Mouse (Mus musculus) layer of hippocampus, adult 11-12 months (tissue): ENCODE measurements around the gene Il20ra.
"Not testable (repeated sequence)": the region's sequence is repeated elsewhere in the genome, so short reads cannot be mapped to it uniquely, and the experiment has no call there.

Experiments
- DNase-seq: peaks from one replicate; pipeline ENCODE4 v3.0.0; 2022; ENCODE audit warnings: low spot score

The Il20ra gene

DNA sequence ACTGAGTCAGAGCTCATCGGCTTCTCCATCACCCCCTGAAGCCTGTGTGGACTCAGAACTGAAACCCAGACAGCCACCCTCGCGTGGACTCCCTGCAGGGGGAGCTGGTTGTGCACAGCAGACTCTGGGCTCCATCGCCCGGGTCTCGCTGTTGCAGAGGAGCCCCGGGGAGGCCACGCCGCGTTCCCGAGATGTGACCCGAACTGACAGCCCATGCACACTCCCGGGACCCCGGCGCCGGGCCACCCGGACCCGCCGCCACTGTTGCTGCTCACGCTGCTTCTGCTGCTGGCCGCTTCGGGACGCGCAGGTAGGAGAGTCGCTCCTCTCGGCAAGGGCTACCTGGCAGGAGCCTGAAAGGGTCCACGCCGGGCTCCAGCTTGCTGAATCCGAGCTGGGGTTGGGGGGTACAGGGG is at the start of gene Il20ra:
Gene Il20ra, plus strand, starts transcription at position 150 of the 416 bp plus-strand sequence.
- peak; percentile 32 for DNase-seq

DNA sequence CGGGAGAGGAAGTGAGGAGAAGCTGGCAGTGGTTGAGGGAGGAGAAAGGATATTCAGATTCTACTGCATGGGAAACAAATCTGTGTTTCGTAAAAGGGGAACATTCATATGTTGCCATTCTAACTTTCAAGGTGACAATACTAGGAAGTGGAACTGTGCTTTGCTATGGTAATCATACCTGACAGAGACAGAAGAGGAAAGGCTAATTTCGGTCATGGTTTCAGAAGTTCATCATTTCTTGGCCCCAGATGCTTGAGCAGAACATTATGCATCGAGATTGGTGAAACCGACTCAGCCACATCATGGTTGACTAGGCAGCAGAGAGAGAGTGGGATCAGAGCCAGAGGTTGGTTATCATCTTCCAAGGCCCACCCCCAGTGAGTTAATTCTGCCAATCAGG is 43.4 kb upstream of the Il20ra start:
- no peak for DNase-seq

DNA sequence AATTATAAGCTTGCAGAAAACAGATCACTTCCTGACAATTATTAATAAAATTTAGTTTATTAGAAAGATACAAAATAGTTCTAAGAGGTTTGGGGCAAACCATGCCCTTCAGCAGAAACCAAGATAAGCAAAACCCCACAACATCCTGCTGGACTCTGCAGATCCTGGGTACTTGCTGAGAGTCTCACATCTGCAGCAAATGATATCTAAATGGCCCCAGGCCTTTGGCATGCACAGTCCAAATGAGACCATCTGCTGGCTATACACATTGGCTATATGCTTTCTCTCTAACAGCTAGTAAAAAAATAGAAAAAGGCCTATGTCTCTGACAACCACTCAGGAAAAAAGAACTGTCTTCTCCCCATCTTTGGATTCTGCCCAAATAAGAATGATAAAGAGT is 40.4 kb upstream of the Il20ra start:
- no peak for DNase-seq

DNA sequence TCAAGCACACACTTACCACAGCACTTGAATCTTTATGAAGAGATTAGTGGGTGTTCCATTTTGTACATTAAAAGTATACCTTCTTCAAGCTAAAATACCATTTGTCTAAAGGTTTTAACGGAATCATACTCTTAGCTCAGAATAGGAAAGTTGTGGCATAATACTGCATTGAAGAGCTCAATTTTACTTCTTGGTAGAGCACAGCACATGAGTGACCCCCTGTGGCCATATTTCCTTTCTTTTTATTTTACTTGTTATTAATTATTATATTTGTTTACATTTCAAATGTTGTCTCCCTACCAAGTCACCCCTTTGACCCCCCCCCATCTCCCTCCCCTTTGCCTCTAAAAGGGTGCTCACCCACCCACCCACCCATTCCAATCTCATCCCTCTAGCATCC is 39.2 kb upstream of the Il20ra start:
- DNase-seq, result no peak

DNA sequence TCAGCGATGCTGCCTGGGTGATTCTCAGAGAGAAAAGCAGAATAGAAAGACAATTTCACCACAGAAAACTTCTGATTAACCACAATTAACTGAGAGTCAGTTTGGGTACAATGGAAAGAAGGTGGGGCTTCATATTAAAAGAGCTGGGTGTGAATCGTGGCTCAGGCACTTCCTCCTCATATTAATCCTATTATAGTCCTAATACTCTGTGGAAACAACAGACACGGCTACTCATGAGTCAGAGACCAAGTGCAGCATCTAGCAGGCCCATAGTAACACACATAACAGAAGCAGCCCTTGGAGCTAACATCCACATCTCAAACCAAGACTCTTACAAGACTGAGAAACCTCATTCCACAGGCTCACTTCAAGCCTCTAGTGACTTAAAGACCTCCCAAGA is 24.7 kb upstream of the Il20ra start:
- no peak for DNase-seq

DNA sequence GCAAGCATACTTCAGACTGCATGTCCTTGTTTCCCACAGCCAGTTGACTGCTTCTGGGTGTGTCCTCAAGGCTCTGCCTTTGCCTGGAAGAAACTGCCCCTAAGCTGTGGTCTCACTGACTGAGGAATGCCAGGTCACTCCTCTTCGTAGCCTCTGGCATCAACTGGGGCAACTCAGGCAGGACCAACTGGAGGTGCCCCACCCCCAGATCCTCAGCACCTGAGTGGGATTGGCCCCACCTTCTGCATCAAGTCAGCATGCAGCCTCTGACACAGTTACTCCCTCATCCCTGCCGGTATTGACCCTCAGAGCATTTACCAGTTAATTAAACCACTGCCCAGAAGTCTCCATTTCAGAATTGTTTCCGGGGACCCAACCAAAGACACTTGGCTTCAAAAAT is 21.1 kb upstream of the Il20ra start:
- no peak for DNase-seq

DNA sequence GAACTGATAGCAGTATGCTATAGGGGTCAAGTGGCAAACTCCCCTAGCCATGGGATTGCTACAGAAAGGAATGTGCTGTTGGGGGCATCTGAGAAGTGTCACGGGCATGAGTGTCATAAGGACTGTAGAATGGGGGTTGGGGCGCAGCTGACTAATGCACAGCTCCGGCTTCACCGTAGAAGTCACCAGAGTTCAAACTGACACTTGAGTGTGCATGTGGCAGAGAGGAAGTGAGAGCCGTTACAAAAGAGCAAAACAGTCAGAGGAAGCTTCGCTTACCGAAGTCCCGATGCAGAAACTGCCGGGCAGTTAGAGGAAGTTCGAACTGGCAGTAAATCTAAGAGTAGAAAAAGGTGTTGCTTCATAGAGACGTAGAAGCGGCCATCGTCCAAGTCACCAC is 20.6 kb upstream of the Il20ra start:
- DNase-seq, result peak; percentile 41

DNA sequence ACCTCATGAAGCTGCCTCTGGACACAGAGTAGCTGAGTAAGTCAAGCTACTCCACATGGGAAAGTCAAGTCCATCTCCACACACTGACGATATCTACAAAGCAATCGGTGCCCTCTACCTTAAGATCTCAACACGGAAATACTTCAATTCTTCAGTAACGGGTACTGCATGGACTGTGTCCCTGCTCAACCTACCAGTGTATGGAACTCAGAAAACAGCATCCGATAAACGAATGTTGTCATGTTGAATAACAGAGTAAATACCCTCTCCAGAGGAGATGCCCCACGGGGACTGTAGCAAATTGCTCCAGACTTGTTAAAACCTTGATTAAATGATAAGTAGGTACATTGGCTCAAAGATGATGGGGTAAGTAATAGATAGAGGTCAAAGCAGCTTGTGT is 20.0 kb upstream of the Il20ra start:
- no peak for DNase-seq

DNA sequence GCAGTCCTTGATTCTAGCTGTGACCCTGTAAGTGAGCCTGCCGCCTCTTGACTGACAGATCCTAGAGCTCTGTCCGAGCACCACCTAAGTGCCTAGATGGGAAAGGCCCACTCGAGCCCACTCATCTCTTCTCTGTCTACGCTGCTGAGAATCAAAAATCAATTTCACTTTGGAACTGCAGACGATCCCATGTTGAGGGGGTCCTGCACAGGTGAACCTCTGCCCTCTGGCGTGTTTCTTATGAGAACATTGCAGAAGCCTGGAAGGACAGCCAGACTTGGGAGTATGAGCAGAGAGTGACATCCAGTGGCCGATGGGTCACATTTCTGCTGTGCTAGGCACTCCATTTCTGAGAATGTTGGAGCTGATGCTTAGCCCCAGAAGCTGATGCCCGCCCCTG is 19.4 kb upstream of the Il20ra start:
- DNase-seq, result peak; percentile 28

DNA sequence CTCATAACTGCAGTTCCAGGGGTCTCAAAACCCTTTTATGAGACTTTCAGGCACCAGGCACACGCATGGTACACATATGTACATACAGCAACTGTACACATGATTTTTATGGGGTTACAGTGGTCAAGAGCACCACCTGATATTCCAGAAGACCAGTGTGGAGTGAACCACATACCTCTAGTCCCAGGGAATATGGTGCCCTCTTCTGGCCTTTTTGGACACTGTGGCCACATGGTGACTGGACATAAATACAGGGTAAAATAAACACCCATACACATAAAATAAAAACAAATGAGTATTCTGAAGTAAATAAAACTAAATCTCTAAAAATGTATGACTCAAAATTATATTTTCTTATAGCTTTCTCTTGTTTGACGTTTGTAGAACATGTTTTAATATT is 18.7 kb upstream of the Il20ra start:
- no peak for DNase-seq

DNA sequence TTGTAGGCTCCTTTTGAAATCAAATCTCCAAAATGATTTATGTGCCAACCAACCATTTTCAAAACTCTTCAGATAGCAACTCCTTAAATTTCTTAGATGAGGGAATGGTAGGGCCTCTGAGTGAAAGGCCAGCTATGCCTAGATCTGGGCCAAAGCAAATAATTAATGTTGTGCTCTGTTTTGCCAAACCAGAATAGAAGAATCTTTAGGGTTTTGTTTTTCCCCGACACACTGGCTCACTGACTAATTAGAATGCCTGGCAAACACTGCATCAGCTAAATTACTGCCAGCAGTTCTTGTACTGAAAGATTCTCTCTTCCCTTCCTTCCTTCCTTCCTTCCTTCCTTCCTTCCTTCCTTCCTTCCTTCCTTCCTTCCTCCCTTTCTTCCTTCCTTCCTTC is 13.0 kb upstream of the Il20ra start:
- no peak for DNase-seq

DNA sequence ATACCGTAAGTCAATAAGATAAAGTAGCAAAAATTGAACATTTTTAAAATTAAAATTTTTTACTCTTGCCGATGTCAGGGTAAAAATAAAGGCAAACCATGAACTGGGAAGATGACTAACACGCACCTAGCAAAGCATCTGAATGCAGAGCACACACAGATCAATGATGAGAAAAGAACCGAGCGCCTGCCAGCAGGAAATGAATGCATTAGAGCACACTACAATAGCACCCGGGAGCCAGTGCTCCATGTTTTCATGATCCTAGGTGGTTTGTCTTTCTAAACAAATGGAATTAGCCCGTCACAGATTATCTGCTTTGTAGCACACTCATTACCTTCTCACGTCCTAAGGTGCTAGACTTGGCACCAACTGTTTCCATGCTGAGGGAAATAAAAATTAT is 7.9 kb upstream of the Il20ra start:
- no peak for DNase-seq

DNA sequence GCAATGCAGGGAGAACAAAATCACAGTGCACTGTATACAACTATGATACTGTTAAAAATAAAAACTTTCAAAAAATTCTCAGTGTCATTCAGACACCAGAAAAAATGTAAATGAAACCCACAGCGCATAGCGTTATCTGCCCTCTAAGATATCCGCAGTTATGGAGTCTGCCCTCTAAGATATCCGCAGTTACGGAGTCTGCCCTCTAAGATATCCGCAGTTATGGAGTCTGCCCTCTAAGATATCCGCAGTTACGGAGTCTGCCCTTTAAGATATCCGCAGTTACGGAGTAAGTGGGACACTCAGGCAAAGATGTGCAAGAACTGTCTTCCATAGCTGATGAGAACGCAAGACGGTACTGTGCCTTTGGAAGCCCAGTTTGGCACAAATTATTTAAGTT is 4.6 kb upstream of the Il20ra start:
- DNase-seq, result no peak

DNA sequence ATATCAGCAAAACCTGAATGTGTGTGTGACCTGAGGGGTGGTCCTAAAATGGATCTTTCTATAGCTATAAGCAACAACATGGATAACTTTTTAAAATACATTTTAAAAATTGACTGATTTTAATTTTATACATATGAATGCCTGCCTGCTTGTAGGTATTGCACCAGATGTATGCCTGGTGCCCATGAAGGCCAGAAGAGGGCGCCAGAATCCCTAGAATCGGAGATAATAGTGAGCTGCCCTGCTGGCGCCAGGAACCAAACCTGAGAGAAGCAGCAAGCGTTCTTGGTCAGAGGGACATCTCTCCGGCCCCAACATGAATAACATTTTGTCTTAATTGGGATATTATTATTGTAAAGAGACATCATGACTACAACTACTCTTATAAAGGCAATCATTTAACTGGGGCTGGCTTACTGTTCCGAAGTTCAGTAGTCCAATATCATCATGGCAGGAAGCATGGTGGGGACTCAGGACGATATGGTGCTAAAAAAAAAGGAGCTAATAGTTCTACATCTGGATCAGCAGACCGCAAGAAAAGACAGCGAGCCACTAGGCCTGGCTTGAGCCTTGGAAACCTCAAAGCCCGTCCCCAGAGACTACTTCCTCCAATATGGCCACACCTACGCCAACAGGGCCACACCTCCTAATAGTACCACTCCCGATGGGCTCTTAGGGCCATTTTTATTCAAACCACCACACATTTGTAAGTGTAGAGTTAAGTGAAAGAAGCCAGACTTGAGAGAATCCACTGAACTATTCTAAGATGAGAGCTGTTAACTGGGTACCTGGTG is 3.9 kb upstream of the Il20ra start:
- no peak for DNase-seq

DNA sequence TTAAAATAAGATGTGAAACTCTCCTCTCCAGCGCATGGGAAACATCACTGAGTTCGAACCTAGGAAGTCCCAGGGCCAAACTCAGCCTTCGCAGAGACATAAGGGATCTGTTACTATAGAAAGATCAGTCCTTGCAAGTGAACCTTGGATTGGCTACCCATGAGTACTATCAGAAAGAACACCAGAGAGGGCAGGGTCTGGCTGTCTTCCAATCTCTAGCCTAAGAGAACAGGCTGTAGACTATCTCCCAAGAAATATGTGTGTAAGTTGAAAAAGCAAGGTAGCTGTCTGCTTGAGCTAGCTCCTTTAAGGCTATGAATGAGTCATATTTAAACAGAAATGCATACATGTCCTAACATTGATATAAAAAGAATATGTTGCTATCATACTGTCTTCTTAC is 1.4 kb upstream of the Il20ra start:
- DNase-seq, result no peak

DNA sequence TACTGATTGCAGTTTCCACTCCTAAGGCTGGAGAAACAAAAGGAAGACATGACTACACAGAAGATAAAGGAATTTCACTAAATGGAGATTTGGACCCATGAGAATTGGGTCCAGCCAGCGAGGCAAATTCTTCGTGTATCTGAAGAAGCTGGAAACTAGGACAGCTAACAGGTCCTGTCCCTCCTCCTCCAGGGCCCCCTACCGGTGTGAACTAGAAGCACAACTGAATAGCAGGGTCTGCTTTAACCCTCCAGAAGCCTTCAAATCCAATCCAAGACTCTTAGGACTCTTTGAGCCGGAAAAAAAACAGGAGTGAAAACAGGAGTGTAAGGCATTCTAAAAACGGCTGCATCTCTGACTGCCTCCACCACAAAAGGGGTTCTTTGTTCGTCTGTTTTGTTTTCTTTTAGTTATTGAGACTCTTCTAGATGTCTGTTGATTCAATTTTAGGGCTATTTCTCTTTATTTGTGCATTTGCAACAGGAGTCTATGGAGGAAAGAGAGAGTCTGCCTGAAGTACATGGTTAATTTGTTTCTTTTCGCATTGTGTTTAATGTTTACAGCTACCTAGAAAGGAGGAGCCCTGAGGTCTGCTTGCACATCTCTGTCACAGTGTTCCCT is 709 bp upstream of the Il20ra start:
- no peak for DNase-seq

DNA sequence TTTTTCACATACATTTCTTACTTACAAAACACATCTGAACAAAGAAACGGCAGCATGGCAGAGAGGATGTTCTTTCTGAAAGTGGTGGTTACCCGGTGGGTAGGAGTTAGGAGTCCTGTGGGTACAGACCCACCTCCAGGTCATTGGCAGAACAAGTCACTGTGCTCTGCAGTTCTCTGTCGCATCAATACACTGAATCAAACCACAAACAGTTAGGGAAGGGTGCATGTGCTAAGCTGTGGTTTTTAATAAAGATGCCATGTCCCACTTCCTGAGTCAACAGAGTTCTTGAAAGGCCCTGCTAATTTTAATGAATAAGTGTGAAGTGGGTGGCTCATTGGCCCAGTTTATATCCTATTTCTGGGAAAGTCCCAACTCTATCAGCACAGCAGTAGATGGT is 6.3 kb downstream of the Il20ra start:
- no peak for DNase-seq

DNA sequence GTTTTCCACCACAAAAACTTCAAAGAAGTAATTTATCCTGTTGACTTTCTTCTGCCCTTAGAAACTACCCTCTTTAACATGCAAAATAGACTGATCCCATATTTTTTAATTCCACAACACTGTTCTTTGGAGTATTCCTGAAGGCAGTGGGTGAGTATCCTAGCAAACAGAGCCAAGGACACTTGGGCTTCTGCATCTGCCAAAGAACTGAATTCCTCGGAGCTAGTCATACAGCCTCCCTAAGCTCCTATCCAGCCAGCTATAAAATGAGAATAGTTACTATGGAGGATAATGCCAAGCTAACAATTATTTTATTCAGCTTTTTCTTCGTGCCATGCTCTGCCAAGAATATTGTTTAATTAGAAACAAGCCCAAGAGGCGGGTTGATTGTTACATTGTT is 9.9 kb downstream of the Il20ra start:
- no peak for DNase-seq

DNA sequence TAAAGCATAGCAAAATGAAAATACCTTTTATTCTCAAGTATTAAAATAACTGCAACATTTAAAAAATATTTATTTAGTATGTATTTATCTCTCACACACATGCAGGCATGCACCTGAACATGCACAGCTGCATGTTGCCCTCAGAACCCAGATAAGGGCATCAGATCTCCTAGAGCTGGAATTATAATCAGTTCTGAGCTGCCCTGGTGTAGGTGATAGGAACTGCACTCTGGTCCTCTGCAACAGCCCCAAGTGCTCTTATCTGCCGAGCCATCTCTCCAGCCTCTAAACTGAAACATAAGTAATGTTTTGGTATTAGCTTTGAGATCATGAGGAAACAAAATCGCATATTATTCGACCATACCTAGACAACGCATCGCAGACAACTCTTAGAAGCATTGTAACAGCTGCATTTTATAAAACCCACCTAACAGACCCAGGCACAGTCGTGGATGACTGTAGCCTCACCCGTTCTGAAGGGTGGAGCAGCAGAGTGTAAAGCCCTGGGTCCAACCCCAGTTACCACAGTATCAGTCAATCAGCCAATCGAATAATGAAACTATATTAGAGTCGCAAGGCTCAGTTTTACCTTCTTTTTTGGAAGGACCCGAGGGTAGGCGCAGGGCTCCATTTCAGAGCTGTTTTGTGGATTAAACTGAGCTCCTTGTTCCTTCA is 11.9 kb downstream of the Il20ra start:
- no peak for DNase-seq

DNA sequence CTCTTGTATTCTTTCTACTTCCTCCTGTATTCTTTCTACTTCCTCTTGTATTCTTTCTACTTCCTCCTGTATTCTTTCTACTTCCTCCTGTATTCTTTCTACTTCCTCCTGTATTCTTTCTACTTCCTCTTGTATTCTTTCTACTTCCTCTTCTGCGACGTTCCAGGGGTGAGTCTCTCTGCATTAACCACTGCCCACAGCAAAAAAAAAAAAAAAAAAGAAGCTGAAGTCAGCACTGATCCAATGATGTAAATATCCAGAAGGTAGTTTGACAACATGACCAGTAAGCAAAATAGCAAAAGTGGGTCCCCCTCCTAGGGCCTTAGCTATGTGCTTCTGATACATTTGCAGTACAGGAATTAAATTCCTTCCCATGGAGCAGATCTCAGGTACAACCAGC is 26.1 kb downstream of the Il20ra start:
- DNase-seq, result not testable (repeated sequence)

DNA sequence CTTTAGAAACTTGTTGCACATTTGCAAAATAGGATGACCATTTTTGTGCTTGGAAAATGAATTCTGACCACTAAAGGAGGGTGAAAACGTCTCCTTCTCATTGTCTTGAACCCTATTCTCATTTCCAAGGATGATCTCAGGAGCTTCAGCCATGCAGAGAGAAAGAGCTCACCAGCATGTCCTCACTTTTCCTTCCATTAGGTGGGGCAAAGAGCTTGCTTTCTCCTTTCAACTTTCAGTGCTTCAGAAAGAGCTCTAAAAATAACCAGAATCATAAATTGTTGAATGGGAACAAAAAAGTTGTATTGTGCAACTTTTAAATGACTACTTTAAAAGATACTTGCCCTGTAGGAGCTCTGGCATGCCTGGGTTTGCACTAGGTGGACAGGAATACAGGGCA is 33.3 kb downstream of the Il20ra start:
- no peak for DNase-seq

DNA sequence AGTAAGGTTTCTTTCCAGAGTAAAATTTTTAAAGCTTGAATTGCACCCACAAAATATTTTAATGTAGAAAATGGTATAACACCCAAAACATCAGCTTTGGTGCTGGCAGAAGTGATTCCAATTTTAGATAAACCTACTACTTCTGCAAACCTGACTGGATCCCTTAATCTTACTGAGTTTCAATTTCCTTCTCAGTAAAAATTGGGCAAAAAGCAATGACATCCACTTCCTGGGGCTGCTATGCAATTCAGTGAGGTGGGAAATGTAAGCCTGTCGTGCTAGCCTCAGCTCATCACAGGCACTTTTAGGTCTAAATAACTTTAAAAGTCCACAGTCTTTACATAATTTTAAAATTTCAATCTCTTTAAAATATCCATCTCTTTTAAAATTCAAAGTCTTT is 33.8 kb downstream of the Il20ra start:
- no peak for DNase-seq

DNA sequence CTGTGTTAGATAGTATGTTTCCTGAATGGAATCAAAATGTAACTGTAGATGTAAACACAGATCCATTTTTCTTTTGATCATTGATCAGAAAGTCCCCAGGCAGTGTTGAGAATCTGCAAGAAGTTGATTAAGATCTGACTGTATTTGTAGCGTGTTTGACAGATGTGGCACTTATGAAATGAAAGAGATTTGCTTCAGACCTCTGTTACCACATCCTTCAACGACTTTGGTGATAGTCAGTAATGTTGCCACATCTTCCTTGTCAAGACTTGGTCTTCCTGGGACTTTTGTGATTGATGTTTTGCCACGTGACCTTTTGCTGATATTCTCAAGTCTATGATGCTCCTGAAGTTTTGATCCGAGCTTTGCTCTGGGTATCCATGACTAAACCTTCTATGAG is 35.3 kb downstream of the Il20ra start:
- no peak for DNase-seq
